Mouse (Mus musculus) right cerebral cortex, postnatal 36 days (tissue): ENCODE data around the gene 4930447F04Rik.

Experiments used
- DNase-seq, 2 experiments: peaks; one replicate each; pipeline ENCODE4 v3.0.0; 2022; ENCODE audit warnings: low spot score in 2 of 2, mixed read lengths in 1 of 2

4930447F04Rik gene

GRCm38 (mm10) chrX:66304124-66304523 is at the start of gene 4930447F04Rik:
Gene 4930447F04Rik, minus strand, starts transcription at chrX:66304224.
- no peak for DNase-seq
